Mouse (Mus musculus) heart, embryonic 13.5 days (tissue): Measurements from ENCODE around the gene Mas1. TPM values are rescaled to one million over a fixed set of nuclear protein-coding genes. Genes with fewer than 3 reads are reported as not detected.
A peak's percentile ranks its signal among the peaks of the same experiment; 100 is the strongest.

Experiments used
- ATAC-seq: fragments of 200-750 bp; cut with Nextera tagmentation; 2 replicates; pipeline ENCODE4 v1.8.0; 2017; ENCODE audit warnings: moderate TSS enrichment; ENCODE audit not compliant: insufficient number of reproducible peaks, low FRiP score, low TSS enrichment; ENCODE audit errors: extremely low read depth
- H3K27ac ChIP-seq: fragments of 300-500 bp; sonication (generic); replicated peaks from 2 replicates; pipeline ENCODE4 v1.5.1; 2015; ENCODE audit warnings: moderate library complexity, mild to moderate bottlenecking, inconsistent platforms
- H3K27me3 ChIP-seq: fragments of 300-500 bp; sonication (generic); replicated peaks from 2 replicates; pipeline ENCODE4 v1.6.1; 2015; ENCODE audit warnings: mild to moderate bottlenecking, inconsistent platforms
- H3K36me3 ChIP-seq: fragments of 300-500 bp; sonication (generic); 2 replicates; pipeline ENCODE4 v1.6.1; 2015; ENCODE audit warnings: mild to moderate bottlenecking, inconsistent platforms
- H3K4me1 ChIP-seq: fragments of 300-500 bp; sonication (generic); 2 replicates; pipeline ENCODE4 v1.6.1; 2015; ENCODE audit warnings: inconsistent platforms
- H3K4me2 ChIP-seq: fragments of 300-500 bp; sonication (generic); 2 replicates; pipeline ENCODE4 v1.6.1; 2015; ENCODE audit warnings: inconsistent platforms, mild to moderate bottlenecking, moderate library complexity
- H3K4me3 ChIP-seq: fragments of 300-500 bp; sonication (generic); 2 replicates; pipeline ENCODE4 v1.5.1; 2015; ENCODE audit warnings: moderate library complexity, mild to moderate bottlenecking, inconsistent platforms
- H3K9ac ChIP-seq: fragments of 300-500 bp; sonication (generic); 2 replicates; pipeline ENCODE4 v1.6.1; 2015; ENCODE audit warnings: inconsistent platforms, mild to moderate bottlenecking, moderate library complexity
- H3K9me3 ChIP-seq: fragments of 300-500 bp; sonication (generic); 2 replicates; pipeline ENCODE4 v1.6.1; 2016; ENCODE audit warnings: inconsistent platforms
- WGBS: fragments of 180-500 bp; shearing (Covaris S2); methylation state at CpG from one replicate; pipeline ENCODE4 v1.1.7; 2015; ENCODE audit warnings: mixed read lengths; 5-methylcytosine and 5-hydroxymethylcytosine counted together
- polyA plus RNA-seq: library from polyadenylated mRNA; unstranded; fragments of >200 nt; fragmentation: Nextera tagmentation; extraction: Ambion mirVana; gene quantifications from 2 replicates; pipeline ENCODE4 v1.2.1, GENCODE M21; 2015

Mas1 gene
- polyA plus RNA-seq, 1 experiment from 2014 or later = 0.25 TPM

GRCm38 (mm10) chr17:12847736-12848135 is 20.2 kb downstream of the Mas1 start:
- no peak overlapping the region for H3K4me3 ChIP-seq
- 0 out of 2 replicates have a peak, but pooled peaks cover 6% of the 10 kb centered on the region for H3K4me1 ChIP-seq
- no peaks in the 10 kb centered on the region for H3K9me3 ChIP-seq
- no peak overlapping the region for H3K9ac ChIP-seq
- WGBS = 51% methylated on average over 4 of the region's 4 CpGs
- H3K4me2 ChIP-seq = no peak overlapping the region
- no peak overlapping the region for H3K27ac ChIP-seq
- H3K36me3 ChIP-seq = no peaks in the 10 kb centered on the region
- no peak for ATAC-seq
- H3K27me3 ChIP-seq = 0 out of 2 replicates have a peak, but pooled peaks cover 1% of the 10 kb centered on the region

- 67% methylated on average over 5 of the region's 5 CpGs for WGBS
- no peak overlapping the region for H3K4me2 ChIP-seq
- no peaks in the 10 kb centered on the region for H3K27me3 ChIP-seq
- H3K9ac ChIP-seq = no peak overlapping the region
- H3K9me3 ChIP-seq = no peaks in the 10 kb centered on the region
- H3K36me3 ChIP-seq = no peaks in the 10 kb centered on the region
- H3K4me1 ChIP-seq = 0 out of 2 replicates have a peak, but pooled peaks cover 6% of the 10 kb centered on the region
- H3K27ac ChIP-seq = no peak overlapping the region
- H3K4me3 ChIP-seq = no peak overlapping the region
- ATAC-seq = no peak
Measured at GRCm38 (mm10) chr17:12846474-12846873, 21.5 kb downstream of the Mas1 start.

- 41% methylated on average over 5 of the region's 5 CpGs for WGBS
Measured at GRCm38 (mm10) chr17:12845862-12846261, 22.1 kb downstream of the Mas1 start.

GRCm38 (mm10) chr17:12844540-12844939 is 23.4 kb downstream of the Mas1 start:
- no peak overlapping the region for H3K4me2 ChIP-seq
- 0 out of 2 replicates have a peak, but pooled peaks cover 3% of the 10 kb centered on the region for H3K4me1 ChIP-seq
- 76% methylated on average over 4 of the region's 4 CpGs for WGBS
- H3K9ac ChIP-seq = no peak overlapping the region
- no peaks in the 10 kb centered on the region for H3K27me3 ChIP-seq
- no peak overlapping the region for H3K4me3 ChIP-seq
- no peaks in the 10 kb centered on the region for H3K36me3 ChIP-seq
- no peaks in the 10 kb centered on the region for H3K9me3 ChIP-seq
- no peak overlapping the region for H3K27ac ChIP-seq
- no peak for ATAC-seq

More at GRCm38 (mm10) chr17:12845862-12846261, 22.1 kb downstream of the Mas1 start:
- Histone ChIP-seq H3K9me3 (no peaks in the 10 kb centered on the region), H3K4me3 (no peak overlapping the region), H3K4me1 (0 out of 2 replicates have a peak, but pooled peaks cover 3% of the 10 kb centered on the region), H3K4me2 (no peak overlapping the region), H3K27me3 (no peaks in the 10 kb centered on the region), H3K27ac (no peak overlapping the region), H3K36me3 (no peaks in the 10 kb centered on the region), H3K9ac (no peak overlapping the region)
- ATAC-seq = no peak

- no peak overlapping the region for H3K4me2 ChIP-seq
- H3K4me1 ChIP-seq = 0 out of 2 replicates have a peak, but pooled peaks cover 3% of the 10 kb centered on the region
- H3K4me3 ChIP-seq = no peak overlapping the region
- no peaks in the 10 kb centered on the region; the same call in 1 of the 2 replicates for H3K27me3 ChIP-seq
- no peak overlapping the region for H3K9ac ChIP-seq
- no peak for ATAC-seq
- 77% methylated on average over 6 of the region's 6 CpGs for WGBS
- H3K27ac ChIP-seq = no peak overlapping the region
- H3K36me3 ChIP-seq = no peaks in the 10 kb centered on the region
- H3K9me3 ChIP-seq = no peaks in the 10 kb centered on the region
Measured at GRCm38 (mm10) chr17:12843826-12844225, 24.1 kb downstream of the Mas1 start.

GRCm38 (mm10) chr17:12839475-12840267 is 28.3 kb downstream of the Mas1 start:
- ATAC-seq = no peak
- no peak overlapping the region for H3K9ac ChIP-seq
- H3K4me3 ChIP-seq = no peak overlapping the region
- no peaks in the 10 kb centered on the region; the same call in 1 of the 2 replicates for H3K27me3 ChIP-seq
- no peak overlapping the region for H3K27ac ChIP-seq
- 66% methylated on average over 10 of the region's 10 CpGs for WGBS
- 0 out of 2 replicates have a peak, but pooled peaks cover 3% of the 10 kb centered on the region for H3K4me1 ChIP-seq
- no peak overlapping the region for H3K4me2 ChIP-seq
- no peaks in the 10 kb centered on the region for H3K9me3 ChIP-seq
- H3K36me3 ChIP-seq = no peaks in the 10 kb centered on the region

GRCm38 (mm10) chr17:12835738-12836137 is 32.2 kb downstream of the Mas1 start:
- WGBS = 84% methylated on average over 5 of the region's 5 CpGs
- H3K9me3 ChIP-seq = no peaks in the 10 kb centered on the region

GRCm38 (mm10) chr17:12834826-12835225 is 33.1 kb downstream of the Mas1 start:
- H3K4me1 ChIP-seq = peaks cover 10% of the 10 kb centered on the region
- no peaks in the 10 kb centered on the region; the same call in 1 of the 2 replicates for H3K27me3 ChIP-seq
- WGBS = 66% methylated on average over 3 of the region's 3 CpGs
- no peak for ATAC-seq
- H3K4me2 ChIP-seq = no peak overlapping the region
- no peak overlapping the region for H3K4me3 ChIP-seq
- H3K9me3 ChIP-seq = no peaks in the 10 kb centered on the region
- no peak overlapping the region for H3K9ac ChIP-seq
- H3K36me3 ChIP-seq = no peaks in the 10 kb centered on the region
- H3K27ac ChIP-seq = no peak overlapping the region

More at GRCm38 (mm10) chr17:12835738-12836137, 32.2 kb downstream of the Mas1 start:
- H3K27me3 ChIP-seq = no peaks in the 10 kb centered on the region; the same call in 1 of the 2 replicates
- H3K27ac ChIP-seq = no peak overlapping the region
- no peaks in the 10 kb centered on the region for H3K36me3 ChIP-seq
- ATAC-seq = no peak
- no peak overlapping the region for H3K4me3 ChIP-seq
- H3K4me1 ChIP-seq = peaks cover 5% of the 10 kb centered on the region
- H3K9ac ChIP-seq = no peak overlapping the region
- H3K4me2 ChIP-seq = no peak overlapping the region

GRCm38 (mm10) chr17:12834317-12834716 is 33.6 kb downstream of the Mas1 start:
- H3K27ac ChIP-seq = no peak overlapping the region
- no peak overlapping the region for H3K4me2 ChIP-seq
- peaks cover 10% of the 10 kb centered on the region for H3K4me1 ChIP-seq
- no peak overlapping the region for H3K9ac ChIP-seq
- no peak for ATAC-seq
- no peaks in the 10 kb centered on the region for H3K36me3 ChIP-seq
- no peaks in the 10 kb centered on the region; the same call in 1 of the 2 replicates for H3K27me3 ChIP-seq
- H3K9me3 ChIP-seq = no peaks in the 10 kb centered on the region
- WGBS = 75% methylated on average over 3 of the region's 3 CpGs
- H3K4me3 ChIP-seq = no peak overlapping the region

GRCm38 (mm10) chr17:12832657-12833056 is 35.3 kb downstream of the Mas1 start:
- H3K9me3 ChIP-seq = no peaks in the 10 kb centered on the region
- WGBS = 87% methylated on average over 4 of the region's 4 CpGs

GRCm38 (mm10) chr17:12832231-12832630 is 35.7 kb downstream of the Mas1 start:
- Histone ChIP-seq H3K9me3 (no peaks in the 10 kb centered on the region), H3K27ac (0 out of 2 replicates have a peak overlapping the region, but pooled peaks have one; percentile 17), H3K36me3 (no peaks in the 10 kb centered on the region), H3K4me3 (no peak overlapping the region), H3K9ac (no peak overlapping the region), H3K4me2 (no peak overlapping the region), H3K27me3 (no peaks in the 10 kb centered on the region), H3K4me1 (peaks cover 10% of the 10 kb centered on the region)
- 78% methylated on average over 3 of the region's 3 CpGs for WGBS
- no peak for ATAC-seq

More at GRCm38 (mm10) chr17:12832657-12833056, 35.3 kb downstream of the Mas1 start:
- Histone ChIP-seq H3K4me1 (peaks cover 10% of the 10 kb centered on the region), H3K9ac (no peak overlapping the region), H3K27ac (no peak overlapping the region), H3K4me2 (no peak overlapping the region), H3K4me3 (no peak overlapping the region), H3K36me3 (no peaks in the 10 kb centered on the region), H3K27me3 (no peaks in the 10 kb centered on the region)
- no peak for ATAC-seq
